Mouse (Mus musculus) C2C12 (cell line): ENCODE results near the gene Dlgap3. TPM values are rescaled to one million over a fixed set of nuclear protein-coding genes. Genes with fewer than 3 reads are reported as not detected.

ENCODE experiments used
- H3K27me3 ChIP-seq: one replicate; pipeline ENCODE4 v1.6.1; 2011; ENCODE audit not compliant: control insufficient read depth, insufficient read depth, insufficient read length
- H3K36me3 ChIP-seq: one replicate; pipeline ENCODE4 v1.6.1; 2011; ENCODE audit not compliant: control insufficient read depth, insufficient read depth
- H3K4me3 ChIP-seq: one replicate; pipeline ENCODE4 v1.5.1; 2011; ENCODE audit warnings: mild to moderate bottlenecking, control low read depth; ENCODE audit not compliant: poor library complexity, insufficient read depth, severe bottlenecking
- H3K79me2 ChIP-seq: one replicate; pipeline ENCODE4 v1.6.1; 2011; ENCODE audit not compliant: control insufficient read depth, insufficient read depth
- H3K79me3 ChIP-seq: one replicate; pipeline ENCODE4 v1.6.1; 2011; ENCODE audit warnings: low read depth, control low read depth
- H3ac ChIP-seq: one replicate; pipeline ENCODE3; 2011; ENCODE audit warnings: low read depth; ENCODE audit not compliant: control insufficient read depth, insufficient read length
- CEBPB ChIP-seq: IDR thresholded peaks from one replicate; pipeline ENCODE4 v1.6.1; 2011; ENCODE audit warnings: low read depth, mild to moderate bottlenecking, control low read depth, moderate library complexity
- CTCF ChIP-seq: IDR thresholded peaks from one replicate; pipeline ENCODE4 v1.5.1; 2011; ENCODE audit not compliant: control insufficient read depth, insufficient read depth, insufficient read length
- FOSL1 ChIP-seq: IDR thresholded peaks from one replicate; pipeline ENCODE4 v1.8.0; 2011; ENCODE audit warnings: mild to moderate bottlenecking, low read length; ENCODE audit not compliant: poor library complexity, insufficient read depth, severe bottlenecking
- MAX ChIP-seq: IDR thresholded peaks from one replicate; pipeline ENCODE4 v1.6.1; 2011; ENCODE audit warnings: mild to moderate bottlenecking, control low read depth
- MYOD1 ChIP-seq: IDR thresholded peaks from one replicate; pipeline ENCODE4 v1.6.1; 2011; ENCODE audit warnings: low read depth; ENCODE audit not compliant: control insufficient read depth, insufficient read length
- MYOG ChIP-seq: IDR thresholded peaks from one replicate; pipeline ENCODE4 v1.6.1; 2011; ENCODE audit not compliant: control insufficient read depth, insufficient read length; ENCODE audit errors: extremely low read depth
- USF1 ChIP-seq: IDR thresholded peaks from one replicate; pipeline ENCODE4 v1.6.1; 2011; ENCODE audit warnings: low read depth, mild to moderate bottlenecking, control low read depth, moderate library complexity
- long read RNA-seq, 2 experiments: library from polyadenylated mRNA; unstranded; transcript quantifications; one replicate each; pipeline ENCODE4 v2.0.0; 2019 to 2020
- polyA plus RNA-seq: library from polyadenylated mRNA; unstranded; fragments of >200 nt; fragmentation: generic; extraction: Trizol; gene quantifications from one replicate; pipeline ENCODE4 v1.2.1, GENCODE M21; 2012; ENCODE audit warnings: missing spikeins

Dlgap3 gene
- not detected for polyA plus RNA-seq
- long read RNA-seq, experiment 1, result 0 reads
- long read RNA-seq, experiment 2, result 0 reads

GRCm38 (mm10) chr4:127168914-127169345, at the start of gene Dlgap3:
Gene Dlgap3 (plus strand): TSS chr4:127169204.
- Histone ChIP-seq H3K79me2 (no peaks in the 10 kb centered on the region), H3K4me3 (no peak within 1 kb of the TSS), H3ac (no peak within 1 kb of the TSS), H3K79me3 (no peaks in the 10 kb centered on the region), H3K27me3 (peaks cover 30% of the 10 kb centered on the region), H3K36me3 (no peaks in the 10 kb centered on the region)
- TF ChIP-seq MYOG (no peak), MYOD1 (no peak), MAX (no peak), CEBPB (no peak), CTCF (no peak), FOSL1 (no peak), USF1 (no peak)

GRCm38 (mm10) chr4:127123391-127123790, 45.6 kb upstream of the Dlgap3 start, which contains the start of gene Tmem35b:
Gene Tmem35b (plus strand): TSS chr4:127123691.
- H3K79me2 ChIP-seq, result no peaks in the 10 kb centered on the region
- peaks cover 3% of the 10 kb centered on the region for H3K27me3 ChIP-seq
- TF ChIP-seq FOSL1 (no peak), MYOD1 (no peak), MAX (no peak), USF1 (no peak), MYOG (no peak), CTCF (no peak), CEBPB (no peak)
- H3K4me3 ChIP-seq, result no peak within 1 kb of the TSS
- H3K36me3 ChIP-seq, result no peaks in the 10 kb centered on the region
- no peaks in the 10 kb centered on the region for H3K79me3 ChIP-seq
- H3ac ChIP-seq, result no peak within 1 kb of the TSS

GRCm38 (mm10) chr4:127124331-127124730, 44.7 kb upstream of the Dlgap3 start:
- Histone ChIP-seq H3K79me2 (no peaks in the 10 kb centered on the region), H3K27me3 (peaks cover 3% of the 10 kb centered on the region), H3K36me3 (no peaks in the 10 kb centered on the region), H3K4me3 (no peak overlapping the region), H3ac (no peak overlapping the region), H3K79me3 (no peaks in the 10 kb centered on the region)
- TF ChIP-seq FOSL1, result no peak
- no peak for TF ChIP-seq CTCF
- TF ChIP-seq CEBPB, result no peak
- TF ChIP-seq MYOG, result no peak
- no peak for TF ChIP-seq MAX
- TF ChIP-seq MYOD1, result no peak

- H3K79me3 ChIP-seq, result no peaks in the 10 kb centered on the region
- no peaks in the 10 kb centered on the region for H3K36me3 ChIP-seq
- TF ChIP-seq MYOG (no peak), MYOD1 (no peak)
- no peaks in the 10 kb centered on the region for H3K79me2 ChIP-seq
- H3ac ChIP-seq, result no peak overlapping the region
- H3K27me3 ChIP-seq, result peaks cover 3% of the 10 kb centered on the region
- H3K4me3 ChIP-seq, result no peak overlapping the region
These were observed 43.1 kb upstream of the Dlgap3 start for GRCm38 (mm10) chr4:127125834-127126463.

GRCm38 (mm10) chr4:127134687-127135086, 34.3 kb upstream of the Dlgap3 start:
- Histone ChIP-seq H3ac (no peak overlapping the region), H3K36me3 (no peaks in the 10 kb centered on the region), H3K27me3 (no peaks in the 10 kb centered on the region), H3K79me2 (no peaks in the 10 kb centered on the region), H3K4me3 (no peak overlapping the region), H3K79me3 (no peaks in the 10 kb centered on the region)
- TF ChIP-seq MAX, result no peak
- TF ChIP-seq CTCF, result no peak
- no peak for TF ChIP-seq CEBPB
- no peak for TF ChIP-seq FOSL1
- no peak for TF ChIP-seq MYOG
- TF ChIP-seq MYOD1, result no peak
- TF ChIP-seq USF1, result no peak

GRCm38 (mm10) chr4:127137591-127137990, 31.4 kb upstream of the Dlgap3 start:
- Histone ChIP-seq H3ac (no peak overlapping the region), H3K27me3 (no peaks in the 10 kb centered on the region), H3K79me3 (no peaks in the 10 kb centered on the region), H3K4me3 (no peak overlapping the region), H3K36me3 (no peaks in the 10 kb centered on the region), H3K79me2 (no peaks in the 10 kb centered on the region)
- TF ChIP-seq MYOD1 (no peak), FOSL1 (no peak), CEBPB (no peak), MAX (no peak), USF1 (no peak), CTCF (no peak), MYOG (no peak)
